Mouse (Mus musculus) midbrain, embryonic 16.5 days (tissue): ENCODE results near the gene Agbl4. TPM values are rescaled to one million over a fixed set of nuclear protein-coding genes. Genes with fewer than 3 reads are reported as not detected.

ENCODE experiments used
- ATAC-seq: fragments of 200-750 bp; cut with Nextera tagmentation; 2 replicates; pipeline ENCODE4 v1.8.0; 2017; ENCODE audit warnings: moderate TSS enrichment
- H3K27ac ChIP-seq: fragments of 300-500 bp; sonication (generic); 2 replicates; pipeline ENCODE4 v1.5.1; 2014; ENCODE audit warnings: mild to moderate bottlenecking, low read length, mixed read lengths
- H3K27me3 ChIP-seq: fragments of 300-500 bp; sonication (generic); 2 replicates; pipeline ENCODE4 v1.6.1; 2014; ENCODE audit warnings: low read depth, low read length, mixed read lengths; ENCODE audit not compliant: control insufficient read depth, insufficient read depth
- H3K36me3 ChIP-seq: fragments of 300-500 bp; sonication (generic); 2 replicates; pipeline ENCODE4 v1.6.1; 2014; ENCODE audit warnings: mild to moderate bottlenecking, low read length, moderate library complexity, mixed read lengths; ENCODE audit not compliant: control insufficient read depth, insufficient read depth
- H3K4me1 ChIP-seq: fragments of 300-500 bp; sonication (generic); 2 replicates; pipeline ENCODE4 v1.6.1; 2014; ENCODE audit warnings: mild to moderate bottlenecking, low read length, mixed read lengths; ENCODE audit not compliant: control insufficient read depth, insufficient read depth
- H3K4me2 ChIP-seq: fragments of 300-500 bp; sonication (generic); 2 replicates; pipeline ENCODE4 v1.6.1; 2014; ENCODE audit warnings: mild to moderate bottlenecking, low read length, mixed read lengths
- H3K4me3 ChIP-seq: fragments of 300-500 bp; sonication (generic); 2 replicates; pipeline ENCODE4 v1.5.1; 2014; ENCODE audit warnings: low read depth, mild to moderate bottlenecking, low read length, moderate library complexity, mixed read lengths
- H3K9ac ChIP-seq: fragments of 300-500 bp; sonication (generic); 2 replicates; pipeline ENCODE4 v1.6.1; 2014; ENCODE audit warnings: low read depth, low read length, mixed read lengths
- H3K9me3 ChIP-seq: fragments of 300-500 bp; sonication (generic); replicated peaks from 2 replicates; pipeline ENCODE4 v1.6.1; 2014; ENCODE audit warnings: mild to moderate bottlenecking, low read length, mixed read lengths; ENCODE audit not compliant: control insufficient read depth, poor library complexity, severe bottlenecking
- WGBS: fragments of 180-500 bp; shearing (Covaris S2); extraction: QIAGEN DNeasy Blood & Tissue Kit; methylation state at CpG from one replicate; pipeline ENCODE4 v1.1.7; 2014; 5-methylcytosine and 5-hydroxymethylcytosine counted together
- polyA plus RNA-seq: library from polyadenylated mRNA; unstranded; fragments of >200 nt; fragmentation: Nextera tagmentation; extraction: Ambion mirVana; gene quantifications from 2 replicates; pipeline ENCODE4 v1.2.1, GENCODE M21; 2015

Gene Agbl4
- polyA plus RNA-seq, 1 experiment from 2014 or later, result 4.5 TPM

GRCm38 (mm10) chr4:111327760-111328373 is 930.4 kb downstream of the Agbl4 start:
- Histone ChIP-seq H3K4me2 (0 out of 2 replicates have a peak overlapping the region, but pooled peaks have one; percentile 20), H3K4me1 (no peaks in the 10 kb centered on the region), H3K27me3 (no peaks in the 10 kb centered on the region), H3K27ac (no peak overlapping the region), H3K9me3 (no peaks in the 10 kb centered on the region), H3K9ac (no peak overlapping the region), H3K4me3 (no peak overlapping the region), H3K36me3 (no peaks in the 10 kb centered on the region)
- peak; percentile 77 for ATAC-seq
- 64% methylated on average over 11 of the region's 11 CpGs for WGBS

- H3K27me3 ChIP-seq, result no peaks in the 10 kb centered on the region
- H3K4me3 ChIP-seq, result no peak overlapping the region
- no peaks in the 10 kb centered on the region for H3K4me1 ChIP-seq
- no peak overlapping the region for H3K27ac ChIP-seq
- ATAC-seq, result no peak
- no peak overlapping the region for H3K9ac ChIP-seq
- H3K4me2 ChIP-seq, result no peak overlapping the region
- 71% methylated on average over 4 of the region's 4 CpGs for WGBS
- H3K9me3 ChIP-seq, result no peaks in the 10 kb centered on the region
- H3K36me3 ChIP-seq, result no peaks in the 10 kb centered on the region
Observed at GRCm38 (mm10) chr4:111329501-111329900, 932.0 kb downstream of the Agbl4 start.

GRCm38 (mm10) chr4:111332864-111333263 is 935.4 kb downstream of the Agbl4 start:
- Histone ChIP-seq H3K27me3 (no peaks in the 10 kb centered on the region), H3K27ac (no peak overlapping the region), H3K4me2 (no peak overlapping the region), H3K4me1 (no peaks in the 10 kb centered on the region), H3K9me3 (no peaks in the 10 kb centered on the region), H3K9ac (no peak overlapping the region), H3K36me3 (no peaks in the 10 kb centered on the region), H3K4me3 (no peak overlapping the region)
- ATAC-seq, result no peak
- WGBS, result 77% methylated on average over 4 of the region's 4 CpGs

GRCm38 (mm10) chr4:111349965-111350364 is 952.5 kb downstream of the Agbl4 start:
- Histone ChIP-seq H3K27ac (no peak overlapping the region), H3K36me3 (no peaks in the 10 kb centered on the region), H3K4me1 (no peaks in the 10 kb centered on the region; the same call in 1 of the 2 replicates), H3K27me3 (no peaks in the 10 kb centered on the region), H3K4me3 (no peak overlapping the region), H3K9ac (no peak overlapping the region), H3K4me2 (no peak overlapping the region), H3K9me3 (no peaks in the 10 kb centered on the region)
- WGBS, result 16% methylated on average over 4 of the region's 4 CpGs
- ATAC-seq, result no peak

GRCm38 (mm10) chr4:111350615-111351525 is 953.4 kb downstream of the Agbl4 start:
- Histone ChIP-seq H3K4me1 (no peaks in the 10 kb centered on the region; the same call in 1 of the 2 replicates), H3K27ac (no peak overlapping the region), H3K4me2 (no peak overlapping the region), H3K9me3 (no peaks in the 10 kb centered on the region), H3K4me3 (no peak overlapping the region), H3K27me3 (no peaks in the 10 kb centered on the region), H3K36me3 (no peaks in the 10 kb centered on the region), H3K9ac (no peak overlapping the region)
- 54% methylated on average over 6 of the region's 6 CpGs for WGBS
- ATAC-seq, result no peak

- no peaks in the 10 kb centered on the region for H3K4me1 ChIP-seq
- no peak overlapping the region for H3K9ac ChIP-seq
- no peak overlapping the region for H3K4me3 ChIP-seq
- H3K4me2 ChIP-seq, result no peak overlapping the region
- no peak for ATAC-seq
- H3K27ac ChIP-seq, result no peak overlapping the region
- no peaks in the 10 kb centered on the region for H3K36me3 ChIP-seq
- WGBS, result 62% methylated on average over 4 of the region's 4 CpGs
- no peaks in the 10 kb centered on the region for H3K9me3 ChIP-seq
- H3K27me3 ChIP-seq, result no peaks in the 10 kb centered on the region
Observed at GRCm38 (mm10) chr4:111356584-111357115, 959.2 kb downstream of the Agbl4 start.

GRCm38 (mm10) chr4:111357176-111357575 is 959.7 kb downstream of the Agbl4 start:
- H3K4me2 ChIP-seq, result no peak overlapping the region
- H3K4me1 ChIP-seq, result no peaks in the 10 kb centered on the region
- H3K9ac ChIP-seq, result no peak overlapping the region
- no peaks in the 10 kb centered on the region for H3K36me3 ChIP-seq
- no peak overlapping the region for H3K27ac ChIP-seq
- H3K4me3 ChIP-seq, result no peak overlapping the region
- no peaks in the 10 kb centered on the region for H3K9me3 ChIP-seq
- no peak for ATAC-seq
- no peaks in the 10 kb centered on the region for H3K27me3 ChIP-seq
- WGBS, result 78% methylated on average over 3 of the region's 3 CpGs

- H3K27me3 ChIP-seq, result no peaks in the 10 kb centered on the region
- no peaks in the 10 kb centered on the region for H3K4me1 ChIP-seq
- H3K9me3 ChIP-seq, result no peaks in the 10 kb centered on the region
- no peak overlapping the region for H3K4me2 ChIP-seq
- 74% methylated on average over 2 of the region's 2 CpGs for WGBS
- no peak overlapping the region for H3K4me3 ChIP-seq
- no peak overlapping the region for H3K27ac ChIP-seq
- H3K9ac ChIP-seq, result no peak overlapping the region
- no peaks in the 10 kb centered on the region for H3K36me3 ChIP-seq
- no peak for ATAC-seq
Observed at GRCm38 (mm10) chr4:111364199-111364598, 966.7 kb downstream of the Agbl4 start.

GRCm38 (mm10) chr4:111367771-111368170 is 970.3 kb downstream of the Agbl4 start:
- Histone ChIP-seq H3K4me1 (no peaks in the 10 kb centered on the region), H3K27me3 (no peaks in the 10 kb centered on the region), H3K4me3 (no peak overlapping the region), H3K9ac (no peak overlapping the region), H3K9me3 (no peaks in the 10 kb centered on the region), H3K4me2 (no peak overlapping the region), H3K36me3 (no peaks in the 10 kb centered on the region), H3K27ac (no peak overlapping the region)
- no peak for ATAC-seq
- WGBS, result 52% methylated on average over 2 of the region's 2 CpGs
